Mouse (Mus musculus) liver, embryonic 13.5 days (tissue): ENCODE data around the gene Chit1. TPM values are rescaled to one million over a fixed set of nuclear protein-coding genes. Genes with fewer than 3 reads are reported as not detected.
A peak's percentile ranks its signal among the peaks of the same experiment; 100 is the strongest.

Experiments used
- ATAC-seq: fragments of 200-750 bp; cut with Nextera tagmentation; 2 replicates; pipeline ENCODE4 v1.8.0; 2017; ENCODE audit warnings: low read depth, mild to moderate bottlenecking, moderate number of reproducible peaks, moderate library complexity
- DNase-seq: peaks from one replicate; pipeline ENCODE4 v3.0.0; 2022
- H3K27ac ChIP-seq: fragments of 300-500 bp; sonication (generic); 2 replicates; pipeline ENCODE4 v1.5.1; 2015; ENCODE audit warnings: moderate library complexity, mild to moderate bottlenecking, inconsistent platforms
- H3K27me3 ChIP-seq: fragments of 300-500 bp; sonication (generic); 2 replicates; pipeline ENCODE4 v1.6.1; 2015; ENCODE audit warnings: mild to moderate bottlenecking, inconsistent platforms
- H3K36me3 ChIP-seq: fragments of 300-500 bp; sonication (generic); 2 replicates; pipeline ENCODE4 v1.6.1; 2015; ENCODE audit warnings: mild to moderate bottlenecking, inconsistent platforms
- H3K4me1 ChIP-seq: fragments of 300-500 bp; sonication (generic); replicated peaks from 2 replicates; pipeline ENCODE4 v1.6.1; 2015; ENCODE audit warnings: inconsistent platforms
- H3K4me2 ChIP-seq: fragments of 300-500 bp; sonication (generic); 2 replicates; pipeline ENCODE4 v1.6.1; 2015; ENCODE audit warnings: inconsistent platforms, mild to moderate bottlenecking, moderate library complexity
- H3K4me3 ChIP-seq: fragments of 300-500 bp; sonication (generic); replicated peaks from 2 replicates; pipeline ENCODE4 v1.5.1; 2015; ENCODE audit warnings: mild to moderate bottlenecking, inconsistent platforms
- H3K9ac ChIP-seq: fragments of 300-500 bp; sonication (generic); 2 replicates; pipeline ENCODE4 v1.6.1; 2015; ENCODE audit warnings: mild to moderate bottlenecking, inconsistent platforms
- H3K9me3 ChIP-seq: fragments of 300-500 bp; sonication (generic); replicated peaks from 2 replicates; pipeline ENCODE4 v1.6.1; 2016; ENCODE audit warnings: inconsistent platforms
- WGBS: fragments of 180-500 bp; shearing (Covaris S2); methylation state at CpG from one replicate; pipeline ENCODE4 v1.1.7; 2015; ENCODE audit not compliant: insufficient replicate concordance; 5-methylcytosine and 5-hydroxymethylcytosine counted together
- polyA plus RNA-seq: library from polyadenylated mRNA; unstranded; fragments of >200 nt; fragmentation: Nextera tagmentation; extraction: Ambion mirVana; gene quantifications from 2 replicates; pipeline ENCODE4 v1.2.1, GENCODE M21; 2015

The Chit1 gene
- polyA plus RNA-seq, 1 experiment from 2014 or later = 0.12 TPM

DNA sequence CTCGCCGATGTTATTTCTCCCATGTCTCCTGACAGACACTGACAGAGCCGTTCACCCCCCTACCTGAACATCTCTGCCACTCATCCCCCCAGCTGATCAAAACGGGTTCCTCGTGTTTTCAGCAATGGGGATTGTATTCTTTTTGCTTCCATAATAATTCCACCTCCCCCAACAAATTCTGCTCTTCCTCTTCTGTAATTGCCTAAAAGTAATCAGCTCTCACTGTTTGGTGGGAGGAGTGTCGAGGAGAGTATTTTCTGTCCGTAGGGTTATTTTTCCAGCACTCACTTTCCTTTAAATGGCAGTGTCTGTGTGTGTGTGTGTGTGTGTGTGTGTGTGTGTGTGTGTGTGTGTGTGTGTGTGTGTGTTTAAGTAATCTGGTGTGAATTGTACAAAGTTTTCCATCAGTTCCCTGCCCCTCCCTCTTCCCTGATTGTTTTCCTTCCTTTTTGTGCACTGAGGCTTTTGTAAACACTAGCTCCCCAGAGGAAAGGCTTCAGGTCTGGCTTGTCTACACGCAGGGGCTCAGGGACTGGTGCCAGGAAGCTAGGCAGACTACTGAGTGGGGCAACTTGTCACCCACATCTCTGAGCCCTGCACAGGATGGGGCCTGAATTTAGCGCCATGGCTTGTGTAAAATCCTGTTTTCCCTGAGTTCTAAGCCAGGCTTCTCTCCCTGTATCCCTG is 31.4 kb upstream of the Chit1 start:
- DNase-seq (no peak), ATAC-seq (no peak)
- H3K27me3 ChIP-seq = no peaks in the 10 kb centered on the region
- 7% methylated on average over 9 of the region's 9 CpGs for WGBS
- peak overlapping the region; percentile 95 for H3K27ac ChIP-seq
- H3K9me3 ChIP-seq = no peaks in the 10 kb centered on the region
- H3K36me3 ChIP-seq = peaks cover 33% of the 10 kb centered on the region
- peak overlapping the region; percentile 61 for H3K4me3 ChIP-seq
- H3K4me1 ChIP-seq = peaks cover 90% of the 10 kb centered on the region
- peak overlapping the region; percentile 82 for H3K9ac ChIP-seq
- H3K4me2 ChIP-seq = peak overlapping the region; percentile 85

DNA sequence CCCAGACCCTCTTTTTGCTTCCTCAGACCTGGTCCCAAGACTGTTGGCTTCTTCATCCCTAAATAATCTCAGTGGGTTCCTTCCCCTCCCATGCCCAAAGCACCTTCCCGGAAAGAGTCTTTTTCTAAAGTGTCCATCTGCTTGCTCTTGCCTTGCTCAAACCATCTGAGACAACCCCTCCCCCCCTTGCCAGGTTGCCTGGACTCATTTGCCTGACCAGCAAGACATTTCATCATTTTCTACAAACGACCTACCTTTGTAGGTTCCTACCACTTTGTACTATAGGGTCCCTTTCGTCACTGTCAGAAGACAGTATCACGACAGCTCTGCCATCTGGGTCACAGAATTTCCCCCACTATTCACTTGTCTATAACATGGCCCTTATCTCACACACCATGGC is 30.6 kb upstream of the Chit1 start:
- DNase-seq (no peak), ATAC-seq (no peak)
- Histone ChIP-seq H3K36me3 (peaks cover 25% of the 10 kb centered on the region), H3K4me3 (no peak overlapping the region), H3K9ac (peak overlapping the region; percentile 82), H3K4me1 (peaks cover 90% of the 10 kb centered on the region), H3K27ac (peak overlapping the region; percentile 95), H3K4me2 (peak overlapping the region; percentile 85), H3K9me3 (no peaks in the 10 kb centered on the region), H3K27me3 (no peaks in the 10 kb centered on the region)
- 48% methylated on average over 4 of the region's 4 CpGs for WGBS

DNA sequence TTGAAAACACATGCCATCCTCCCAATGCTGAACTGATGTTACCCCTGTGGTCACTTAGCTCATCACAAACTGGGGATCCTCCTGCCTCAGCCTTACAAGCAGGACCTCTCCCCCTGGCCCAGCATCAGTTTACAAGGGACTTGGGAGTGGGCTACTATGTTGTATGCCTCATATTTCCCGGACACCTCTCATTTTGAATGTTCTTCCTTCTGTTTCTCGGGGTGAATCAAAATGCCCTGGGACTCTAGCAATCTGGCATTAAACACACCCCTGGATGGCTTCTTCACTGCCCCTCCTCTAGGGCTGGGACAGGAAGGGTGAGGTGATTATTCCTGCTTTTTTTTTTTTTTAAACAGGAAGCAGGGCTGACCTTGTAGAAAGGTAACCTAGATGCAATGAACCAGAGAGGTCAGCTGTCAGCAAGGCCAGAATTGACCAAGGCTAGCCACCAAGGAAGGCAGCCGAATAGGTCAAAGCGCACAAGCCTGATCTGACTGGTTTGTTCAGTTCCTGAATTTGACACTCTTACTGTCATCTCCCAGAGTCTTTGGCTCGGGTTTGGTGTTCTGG is 30.1 kb upstream of the Chit1 start:
- WGBS = 73% methylated on average over 5 of the region's 5 CpGs

DNA sequence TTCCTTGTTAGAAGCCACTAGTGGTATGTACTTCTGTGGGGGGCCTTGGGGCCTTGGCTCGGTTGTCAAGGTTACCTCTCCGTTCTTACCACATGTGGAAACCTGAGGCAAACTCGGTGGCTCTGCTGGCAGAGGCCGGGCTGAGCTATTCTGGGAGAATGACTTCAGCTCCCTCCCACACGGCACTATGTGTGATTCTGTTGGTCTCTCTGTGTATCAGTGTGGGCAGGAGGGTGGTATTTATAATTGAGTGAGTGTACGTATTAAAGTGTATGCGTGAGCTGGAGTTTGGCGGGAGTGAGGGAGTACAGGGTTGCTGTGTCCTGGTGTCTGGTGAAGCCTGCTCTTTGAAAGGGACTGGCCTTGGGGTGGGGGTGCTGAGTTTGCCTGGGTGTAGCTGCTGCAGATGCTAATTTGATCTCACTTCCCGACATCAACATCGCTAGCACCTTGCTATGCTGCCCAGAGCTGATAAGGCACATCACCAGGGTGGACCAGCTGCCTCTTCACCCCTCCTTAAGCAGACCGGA is 28.0 kb upstream of the Chit1 start:
- Histone ChIP-seq H3K9ac (peak overlapping the region; percentile 71), H3K4me2 (peak overlapping the region; percentile 56), H3K4me3 (no peak overlapping the region; the same call in 1 of the 2 replicates), H3K4me1 (peaks cover 91% of the 10 kb centered on the region), H3K27me3 (no peaks in the 10 kb centered on the region), H3K9me3 (no peaks in the 10 kb centered on the region), H3K27ac (peak overlapping the region; percentile 95), H3K36me3 (no peaks in the 10 kb centered on the region)
- ATAC-seq (peak; percentile 65), DNase-seq (peak; percentile 68)
- WGBS = 22% methylated on average over 11 of the region's 11 CpGs

More for the DNA sequence above, 30.1 kb upstream of the Chit1 start:
- DNase-seq = no peak
- Histone ChIP-seq H3K9ac (peak overlapping the region; percentile 82), H3K27me3 (no peaks in the 10 kb centered on the region), H3K27ac (peak overlapping the region; percentile 95), H3K36me3 (peaks cover 20% of the 10 kb centered on the region), H3K4me2 (peak overlapping the region; percentile 85; the same call in 1 of the 2 replicates), H3K9me3 (no peaks in the 10 kb centered on the region), H3K4me3 (no peak overlapping the region), H3K4me1 (peaks cover 90% of the 10 kb centered on the region)
- no peak for ATAC-seq

DNA sequence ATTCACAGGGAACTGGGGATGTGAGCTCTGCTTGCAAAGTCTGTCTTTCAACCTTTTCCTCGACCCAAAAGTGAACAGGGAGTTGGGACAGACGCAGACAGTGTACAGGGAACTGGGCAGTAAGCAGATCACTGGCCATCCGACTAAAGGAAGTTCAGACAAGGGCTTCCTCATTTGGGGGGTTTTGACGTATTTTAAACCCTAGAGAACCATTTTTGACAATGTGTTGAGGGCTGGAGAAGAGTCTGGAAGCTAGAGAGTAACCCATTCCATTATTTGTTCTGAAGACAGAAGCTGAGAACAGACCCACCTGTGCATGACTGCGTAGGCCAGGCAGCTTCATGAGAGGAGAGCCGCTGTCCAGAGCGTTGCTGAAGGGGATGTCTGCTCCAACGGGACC is 27.4 kb upstream of the Chit1 start:
- ATAC-seq (no peak), DNase-seq (no peak)
- Histone ChIP-seq H3K4me1 (peaks cover 95% of the 10 kb centered on the region), H3K36me3 (no peaks in the 10 kb centered on the region), H3K9ac (peak overlapping the region; percentile 71), H3K4me2 (peak overlapping the region; percentile 56), H3K9me3 (no peaks in the 10 kb centered on the region), H3K4me3 (no peak overlapping the region), H3K27ac (peak overlapping the region; percentile 95), H3K27me3 (no peaks in the 10 kb centered on the region)
- 65% methylated on average over 8 of the region's 8 CpGs for WGBS

DNA sequence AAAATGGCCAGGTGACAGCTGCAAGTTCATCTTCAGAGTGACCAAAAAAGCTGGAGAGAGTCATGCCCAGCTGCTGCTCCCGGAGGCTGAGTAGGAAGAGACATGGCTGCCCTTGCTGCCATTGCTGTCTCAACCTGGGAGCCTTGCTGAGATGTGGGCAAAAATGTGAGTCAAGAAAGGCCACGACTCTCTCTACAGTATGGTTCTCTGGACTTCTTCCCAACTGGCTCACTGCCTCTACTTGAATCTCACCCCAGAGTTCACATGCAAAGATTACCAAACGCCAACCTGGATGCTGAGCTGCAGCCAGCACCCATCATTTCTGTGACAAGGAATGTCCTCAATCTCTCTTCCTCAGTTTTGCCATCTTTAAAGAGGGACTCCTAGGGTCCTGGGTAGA is 26.9 kb upstream of the Chit1 start:
- ATAC-seq = no peak
- no peaks in the 10 kb centered on the region for H3K27me3 ChIP-seq
- H3K9ac ChIP-seq = peak overlapping the region; percentile 71
- no peak for DNase-seq
- H3K9me3 ChIP-seq = no peaks in the 10 kb centered on the region
- H3K4me1 ChIP-seq = peaks cover 99% of the 10 kb centered on the region
- peak overlapping the region; percentile 95 for H3K27ac ChIP-seq
- WGBS = 69% methylated on average over 3 of the region's 3 CpGs
- no peak overlapping the region for H3K4me3 ChIP-seq
- H3K36me3 ChIP-seq = no peaks in the 10 kb centered on the region
- H3K4me2 ChIP-seq = no peak overlapping the region

DNA sequence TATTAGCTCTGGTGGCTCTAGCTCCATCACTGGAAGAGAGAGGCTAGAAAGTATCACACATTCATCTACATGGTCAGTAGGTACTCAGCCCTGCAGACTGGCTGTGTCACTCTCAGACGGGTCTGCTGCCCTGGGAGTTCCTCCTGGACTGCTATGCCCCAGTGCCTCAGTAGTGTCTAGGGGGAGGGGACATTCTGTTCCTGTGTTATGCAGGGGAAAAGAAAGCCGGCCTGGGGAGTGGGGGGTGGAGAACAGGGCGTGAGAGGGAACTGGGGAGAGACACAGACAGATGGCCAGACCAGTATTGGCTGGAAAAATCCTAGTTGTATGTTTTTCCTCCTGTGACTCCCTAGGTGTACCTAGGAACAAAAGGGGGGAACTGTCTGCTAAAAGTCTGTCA is 25.0 kb upstream of the Chit1 start:
- Histone ChIP-seq H3K4me2 (peak overlapping the region; percentile 69), H3K4me1 (peaks cover 93% of the 10 kb centered on the region), H3K27ac (peak overlapping the region; percentile 95)

DNA sequence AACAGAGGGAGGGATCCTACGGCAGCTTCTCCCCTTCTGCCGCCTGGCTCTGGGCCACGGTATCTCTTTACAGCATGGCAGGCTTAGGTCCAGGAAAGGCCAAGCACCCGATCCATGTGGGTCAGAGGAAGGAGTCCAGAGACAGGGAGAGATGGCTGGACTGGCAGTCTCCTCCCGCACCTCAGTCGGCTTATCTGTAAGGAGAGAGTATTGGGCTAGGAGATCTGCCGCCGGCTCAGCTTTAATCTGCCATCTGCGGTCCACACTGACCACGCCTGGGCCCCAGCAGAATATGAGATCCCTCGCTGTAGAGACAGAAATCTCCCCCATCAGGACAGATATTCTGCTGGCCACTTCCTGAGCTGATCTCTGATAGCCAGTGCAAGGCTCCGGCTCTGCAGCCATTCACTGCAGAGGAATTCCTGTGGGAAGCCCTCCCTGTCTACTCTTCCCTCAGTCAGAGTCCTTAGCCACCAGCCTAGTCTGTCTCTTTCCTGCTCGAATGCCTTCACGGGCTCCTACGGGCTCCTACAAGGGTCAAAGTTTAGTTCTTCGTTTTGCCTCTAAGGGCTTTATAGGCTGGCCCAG is 24.1 kb upstream of the Chit1 start:
- Histone ChIP-seq H3K27ac (peak overlapping the region; percentile 95), H3K9ac (peak overlapping the region; percentile 70), H3K4me3 (peak overlapping the region; percentile 37), H3K27me3 (no peaks in the 10 kb centered on the region), H3K9me3 (no peaks in the 10 kb centered on the region), H3K4me1 (peaks cover 93% of the 10 kb centered on the region), H3K4me2 (peak overlapping the region; percentile 69), H3K36me3 (no peaks in the 10 kb centered on the region)
- WGBS = 14% methylated on average over 16 of the region's 16 CpGs
- DNase-seq (peak; percentile 63), ATAC-seq (peak; percentile 75)

More for the DNA sequence above, 25.0 kb upstream of the Chit1 start:
- WGBS = 35% methylated on average over 3 of the region's 3 CpGs
- DNase-seq (no peak), ATAC-seq (no peak)
- H3K36me3 ChIP-seq = no peaks in the 10 kb centered on the region
- H3K9ac ChIP-seq = peak overlapping the region; percentile 70
- peak overlapping the region; percentile 37; the same call in 1 of the 2 replicates for H3K4me3 ChIP-seq
- no peaks in the 10 kb centered on the region for H3K27me3 ChIP-seq
- no peaks in the 10 kb centered on the region for H3K9me3 ChIP-seq

DNA sequence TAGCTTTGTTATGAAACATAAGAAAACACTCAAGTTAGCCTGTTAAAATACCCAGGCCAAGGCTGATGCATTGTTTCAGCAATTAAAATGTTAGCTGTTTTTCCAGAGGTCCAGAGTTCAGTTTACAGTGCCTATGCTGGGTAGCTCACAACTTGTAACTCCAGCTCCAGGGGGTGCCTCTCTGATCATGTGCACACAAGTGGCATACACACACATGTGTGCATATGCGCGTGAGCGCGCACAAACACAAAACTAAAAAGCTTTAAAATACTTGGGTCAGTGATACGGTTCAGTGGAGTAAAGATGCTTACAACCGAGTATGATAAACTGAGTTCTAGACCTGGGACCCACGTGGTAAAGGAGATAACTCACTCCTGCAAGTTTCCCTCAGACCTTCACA is 22.0 kb upstream of the Chit1 start:
- ATAC-seq (no peak), DNase-seq (no peak)
- peaks cover 90% of the 10 kb centered on the region for H3K4me1 ChIP-seq
- peak overlapping the region; percentile 11; the same call in 1 of the 2 replicates for H3K9ac ChIP-seq
- no peak overlapping the region for H3K4me2 ChIP-seq
- no peaks in the 10 kb centered on the region for H3K27me3 ChIP-seq
- H3K36me3 ChIP-seq = no peaks in the 10 kb centered on the region
- H3K4me3 ChIP-seq = no peak overlapping the region
- peak overlapping the region; percentile 58 for H3K27ac ChIP-seq
- 59% methylated on average over 7 of the region's 7 CpGs for WGBS
- H3K9me3 ChIP-seq = no peaks in the 10 kb centered on the region

DNA sequence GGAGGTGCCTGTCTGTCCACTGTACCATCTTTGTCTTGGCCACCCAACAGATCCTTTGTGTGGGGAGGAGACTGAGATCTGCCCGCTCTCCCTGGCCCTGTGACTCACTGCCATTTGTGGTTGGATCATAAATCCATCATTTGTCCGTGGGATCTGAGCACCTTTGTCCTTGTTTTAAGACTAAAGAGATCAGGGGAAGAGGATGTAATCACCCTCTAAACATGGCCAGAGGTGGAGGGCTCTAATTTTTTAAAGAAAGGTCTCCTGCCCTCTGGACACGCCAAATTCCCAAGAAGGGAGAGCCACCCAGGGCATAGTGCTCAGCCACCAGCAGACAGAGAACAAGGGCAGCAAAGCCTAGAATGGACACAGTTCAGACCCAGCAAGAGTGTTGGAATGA is 19.2 kb upstream of the Chit1 start:
- peaks cover 90% of the 10 kb centered on the region for H3K4me1 ChIP-seq
- ATAC-seq (no peak), DNase-seq (no peak)
- no peak overlapping the region for H3K4me3 ChIP-seq
- no peaks in the 10 kb centered on the region for H3K9me3 ChIP-seq
- peak overlapping the region; percentile 93 for H3K4me2 ChIP-seq
- WGBS = 71% methylated on average over 3 of the region's 3 CpGs
- no peaks in the 10 kb centered on the region for H3K36me3 ChIP-seq
- H3K27me3 ChIP-seq = peaks cover 3% of the 10 kb centered on the region; the same call in 1 of the 2 replicates
- H3K9ac ChIP-seq = peak overlapping the region; percentile 70
- H3K27ac ChIP-seq = peak overlapping the region; percentile 97

DNA sequence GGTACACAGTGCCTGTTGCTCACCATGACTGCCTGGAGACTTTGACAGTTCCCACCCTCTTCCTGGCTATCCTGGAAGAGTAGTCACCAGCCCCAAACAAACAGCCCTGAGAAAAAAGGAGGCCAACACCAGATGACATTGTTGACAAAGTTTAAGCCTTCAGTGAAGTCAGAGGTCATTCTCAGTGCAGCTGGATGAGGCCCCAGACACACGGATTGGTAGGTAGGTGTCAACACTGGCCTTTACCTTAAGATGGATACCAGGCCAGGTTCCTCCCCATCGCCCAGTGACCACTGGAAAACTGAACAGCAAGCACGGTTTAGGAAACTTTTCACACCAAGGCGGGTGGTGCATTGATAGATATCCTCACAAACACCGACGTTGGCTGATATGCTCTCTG is 18.7 kb upstream of the Chit1 start:
- Histone ChIP-seq H3K4me2 (peak overlapping the region; percentile 93), H3K36me3 (no peaks in the 10 kb centered on the region), H3K27ac (peak overlapping the region; percentile 97), H3K9me3 (no peaks in the 10 kb centered on the region), H3K4me1 (peaks cover 90% of the 10 kb centered on the region), H3K9ac (peak overlapping the region; percentile 70), H3K4me3 (peak overlapping the region; percentile 67), H3K27me3 (peaks cover 3% of the 10 kb centered on the region; the same call in 1 of the 2 replicates)
- WGBS = 17% methylated on average over 6 of the region's 6 CpGs
- ATAC-seq (peak; percentile 0; the same call in 1 of the 2 replicates), DNase-seq (no peak)
